Mouse (Mus musculus) kidney, adult 8-10 months (tissue): ENCODE data around the gene Edf1.
"Not testable (repeated sequence)": the region's sequence is repeated elsewhere in the genome, so short reads cannot be mapped to it uniquely, and the experiment has no call there.

ENCODE experiments used
- DNase-seq, 2 experiments: peaks; one replicate each; pipeline ENCODE4 v3.0.0; 2022

Edf1 gene

DNA sequence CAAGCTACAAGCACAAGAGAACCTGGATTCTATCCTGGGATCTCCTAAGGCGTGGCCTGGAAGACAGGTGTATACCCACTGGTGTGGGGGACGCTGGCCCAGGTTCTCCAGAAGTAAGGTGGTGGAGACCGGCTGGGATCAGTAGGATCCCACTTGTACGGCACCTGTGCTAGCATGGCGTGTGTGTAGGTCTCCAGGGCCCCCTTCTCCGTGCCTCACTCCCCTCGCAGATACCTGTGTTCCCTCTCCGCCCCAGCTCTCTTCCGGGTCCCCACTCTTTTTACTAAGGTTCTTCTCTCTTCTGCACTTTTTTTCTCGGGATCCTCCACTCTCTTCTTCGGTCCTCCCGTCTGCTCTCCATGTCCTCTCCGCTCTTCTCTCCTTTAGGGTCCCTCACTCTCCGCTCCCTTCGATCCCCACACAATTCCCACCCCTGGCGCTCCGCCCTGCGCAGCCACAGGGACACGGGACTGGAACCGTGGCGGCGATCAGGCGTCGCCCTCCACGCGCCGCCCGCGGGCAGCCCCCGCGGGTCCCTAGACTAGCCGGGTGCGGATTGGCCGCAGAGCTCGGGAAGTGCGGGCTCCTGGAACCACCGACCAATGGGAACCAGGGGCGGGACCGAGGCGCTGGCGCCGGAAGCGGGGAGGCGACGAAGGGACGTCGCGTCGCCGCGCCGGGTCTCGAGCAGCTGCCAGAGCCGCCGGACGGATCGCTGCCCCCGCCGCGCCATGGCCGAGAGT is at the start of gene Edf1:
Edf1 (plus strand) TSS at position 627 of the 743 bp plus-strand sequence.
- peak; percentile 94 to 95 for DNase-seq

DNA sequence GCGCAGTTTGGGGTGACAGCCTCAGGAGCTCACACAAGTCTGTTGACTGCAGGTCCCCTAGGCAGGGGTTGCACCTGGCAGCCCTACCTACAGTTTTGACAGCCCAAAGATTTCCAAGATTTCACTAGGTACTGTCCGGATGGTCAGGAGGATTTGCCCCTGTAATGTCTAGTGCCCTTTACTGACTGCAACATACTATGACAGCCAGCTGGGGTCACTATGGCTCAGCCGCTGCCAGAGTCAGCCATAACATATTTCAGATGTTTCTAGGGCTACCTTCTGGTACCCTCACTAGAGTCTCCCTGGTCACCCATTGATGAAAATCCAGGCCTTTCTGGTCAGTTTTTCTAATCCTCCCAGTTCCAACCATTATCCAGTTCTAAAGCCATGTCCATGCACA is 47.7 kb upstream of the Edf1 start:
- no peak for DNase-seq

GRCm38 (mm10) chr2:25526510-25527302 is 30.9 kb upstream of the Edf1 start:
- no peak for DNase-seq

DNA sequence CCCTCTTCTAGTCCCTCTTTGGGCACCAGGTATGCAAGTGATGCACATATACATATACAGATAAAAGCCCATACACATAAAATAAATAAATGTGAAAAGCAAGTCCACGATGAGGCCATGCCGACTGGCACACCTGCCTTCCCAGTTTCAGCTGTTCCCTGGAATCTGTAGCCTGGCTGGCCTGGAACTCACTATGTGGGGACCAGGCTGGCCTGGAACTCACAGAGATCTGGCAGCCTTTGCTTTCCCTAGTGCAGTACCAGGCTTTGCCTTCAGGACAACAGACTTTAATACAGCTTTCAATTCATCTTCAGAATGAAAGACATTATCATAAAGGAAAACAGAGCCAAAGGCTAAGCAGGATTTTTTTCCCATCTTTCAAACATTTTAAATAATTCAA is 23.9 kb upstream of the Edf1 start:
- DNase-seq, result no peak

DNA sequence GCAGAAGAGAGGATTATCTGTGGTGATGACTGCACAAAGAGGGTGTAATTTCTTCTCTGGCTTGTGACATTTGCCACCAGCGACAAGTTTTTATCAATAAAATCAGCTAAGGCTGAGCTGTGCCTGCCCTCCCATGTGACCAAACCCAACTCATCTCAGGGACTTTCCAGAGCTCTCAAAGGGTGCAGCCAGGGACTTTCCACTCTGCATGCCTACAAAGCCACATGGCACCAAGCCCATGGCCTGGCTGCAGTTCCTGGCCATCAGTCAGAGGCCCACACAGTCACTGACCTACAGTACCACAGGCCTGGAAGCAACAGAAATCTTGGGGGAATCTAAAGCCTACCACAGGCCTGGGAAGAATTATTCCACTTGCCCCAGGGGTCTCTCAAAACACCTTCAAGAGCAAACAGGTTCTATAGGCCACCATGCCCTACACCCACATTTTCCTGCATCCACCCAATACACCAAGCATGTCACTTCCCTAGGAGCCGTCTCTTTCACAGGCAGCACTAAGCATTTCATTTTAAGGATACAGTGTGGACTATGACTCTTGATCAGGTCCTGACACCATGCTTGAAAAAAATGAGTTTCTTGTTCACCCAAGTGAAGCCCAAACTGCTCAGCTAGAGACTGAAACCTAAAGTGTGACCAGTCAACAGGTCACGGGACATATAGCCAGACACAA is 23.3 kb upstream of the Edf1 start:
- peak; percentile 79 to 85 for DNase-seq

DNA sequence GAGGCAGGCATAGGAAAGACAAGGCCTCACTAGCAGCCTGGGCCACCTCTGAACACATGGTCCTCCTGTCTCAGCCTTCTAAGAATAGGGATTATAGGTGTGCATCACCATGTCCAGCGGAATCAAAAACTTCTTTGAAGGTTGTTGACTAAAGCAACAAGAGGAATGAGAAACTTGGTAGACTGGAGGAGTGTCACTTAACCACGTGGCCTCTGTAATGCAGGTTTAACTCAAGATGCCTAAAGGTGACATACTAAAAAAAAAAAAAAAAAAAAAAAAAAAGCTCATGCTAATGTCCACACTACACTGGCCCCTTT is 22.8 kb upstream of the Edf1 start:
- DNase-seq, result no peak

GRCm38 (mm10) chr2:25536531-25536930 is 21.1 kb upstream of the Edf1 start:
- DNase-seq, result no peak

GRCm38 (mm10) chr2:25540541-25540948 is 17.1 kb upstream of the Edf1 start:
- peak; percentile 42 to 63 for DNase-seq

DNA sequence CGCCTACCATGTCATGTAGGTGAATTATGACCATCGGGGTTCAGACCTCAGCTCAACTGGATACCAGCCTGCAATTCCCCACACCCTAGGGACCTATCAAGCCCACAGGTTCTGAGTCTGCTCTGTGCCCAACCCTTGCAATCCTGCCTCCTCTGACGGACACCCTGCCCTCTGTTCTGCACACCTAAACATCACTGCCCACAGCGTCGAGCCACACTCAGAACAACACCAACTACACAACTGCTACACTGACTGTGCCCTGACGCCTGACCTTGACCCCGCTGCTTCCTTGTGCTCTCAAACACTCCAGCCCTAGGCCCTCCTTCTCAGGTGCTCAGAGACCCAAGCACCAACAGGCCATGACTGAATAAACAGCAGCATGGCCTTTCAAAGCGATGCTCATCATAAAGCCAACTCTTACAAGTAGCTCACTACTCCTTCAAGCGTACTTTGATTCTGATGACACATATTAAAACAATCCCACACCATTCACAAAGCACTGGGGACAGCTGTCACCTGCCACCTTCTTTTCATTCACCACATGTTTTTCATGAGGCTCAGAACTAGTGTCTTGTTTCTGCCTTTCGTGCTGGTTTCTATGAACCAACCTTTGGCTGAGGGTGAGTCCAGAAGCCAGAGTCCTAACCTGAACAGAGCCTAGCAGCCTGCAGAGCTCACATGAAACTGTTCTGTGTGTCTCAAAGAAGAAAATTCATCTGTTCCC is 15.8 kb upstream of the Edf1 start:
- no peak for DNase-seq

- DNase-seq, result no peak
Observed at GRCm38 (mm10) chr2:25545996-25546810, 11.4 kb upstream of the Edf1 start.

DNA sequence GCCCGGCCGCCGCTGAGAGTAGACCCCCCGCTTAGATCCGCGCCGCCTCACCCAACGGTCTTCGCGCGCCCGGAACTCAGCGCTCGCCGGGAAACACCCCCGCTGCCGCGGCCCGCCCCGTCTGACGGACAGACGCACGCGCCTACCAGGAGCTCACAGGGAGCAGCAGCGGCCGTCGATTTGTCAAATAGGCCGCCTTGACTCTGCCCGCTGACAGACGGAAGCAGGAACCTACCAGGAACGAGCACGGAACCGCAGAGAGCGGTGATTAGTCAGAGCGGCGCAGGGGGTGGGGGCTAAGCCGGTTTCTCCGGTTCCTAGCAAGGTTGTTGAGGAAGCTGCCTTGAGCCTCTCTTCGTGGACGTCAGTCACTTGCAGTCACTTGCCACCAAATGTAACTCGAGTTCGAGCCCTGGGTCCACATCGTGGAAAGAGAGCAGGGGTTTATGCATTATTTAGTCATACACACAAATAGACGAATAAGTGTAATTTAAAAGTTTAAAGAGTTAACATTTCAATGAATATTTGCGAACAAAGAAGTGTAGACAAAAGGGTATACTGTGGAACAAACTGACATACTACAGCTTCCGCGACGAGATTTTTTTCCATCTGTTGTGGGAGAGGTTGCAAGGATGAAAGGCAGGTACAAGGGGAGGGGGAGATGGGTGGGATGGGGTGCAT is 10.7 kb upstream of the Edf1 start, which contains the start of gene Traf2:
Traf2 (minus strand) TSS at position 130 of the 681 bp plus-strand sequence.
- peak; percentile 99 for DNase-seq

DNA sequence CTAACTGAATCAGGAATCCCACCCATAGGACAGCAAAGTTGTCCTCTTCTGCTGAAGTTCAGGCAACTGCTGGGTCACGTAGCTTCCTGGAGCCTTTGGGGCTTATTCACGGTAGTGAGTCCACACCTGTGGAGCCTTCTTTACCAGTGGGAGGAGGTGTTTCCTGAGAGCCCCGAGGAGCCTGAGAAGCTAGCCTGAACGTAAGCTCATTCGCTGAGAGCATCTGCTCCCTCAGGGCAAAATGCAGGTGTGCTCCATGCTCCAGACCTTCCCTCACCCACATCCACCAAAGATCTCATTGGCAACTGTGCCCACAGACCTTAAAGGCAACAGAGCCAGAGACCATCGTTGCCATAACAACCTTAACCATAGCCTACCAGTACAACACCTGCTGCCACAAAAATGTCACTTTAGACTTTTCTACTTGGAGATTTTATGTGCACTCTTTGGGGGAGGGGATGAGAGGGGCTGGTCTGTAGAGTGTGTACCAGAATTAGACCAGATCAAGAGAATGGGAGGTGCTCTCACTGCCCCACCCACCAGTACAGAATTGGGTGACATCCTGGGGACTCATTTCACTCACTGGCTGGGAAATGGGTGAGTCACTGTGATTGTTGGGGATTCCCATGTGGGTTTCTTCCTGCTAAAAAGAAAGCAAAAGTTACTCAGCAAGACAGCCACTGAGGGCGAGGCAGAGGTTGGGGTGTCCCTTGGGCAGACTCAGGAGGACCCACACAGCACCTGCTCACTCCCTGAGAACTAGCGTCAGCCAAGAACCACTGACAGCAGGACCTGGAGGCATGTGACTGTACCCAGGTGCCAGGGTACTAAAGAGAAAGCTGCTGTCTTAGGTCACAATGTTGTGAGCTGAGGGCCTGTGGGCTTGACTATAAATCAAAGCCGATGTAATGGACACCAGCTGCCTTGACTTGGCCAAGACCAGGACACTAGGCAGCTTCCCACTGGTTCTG is 8.3 kb upstream of the Edf1 start:
- DNase-seq, result no peak

DNA sequence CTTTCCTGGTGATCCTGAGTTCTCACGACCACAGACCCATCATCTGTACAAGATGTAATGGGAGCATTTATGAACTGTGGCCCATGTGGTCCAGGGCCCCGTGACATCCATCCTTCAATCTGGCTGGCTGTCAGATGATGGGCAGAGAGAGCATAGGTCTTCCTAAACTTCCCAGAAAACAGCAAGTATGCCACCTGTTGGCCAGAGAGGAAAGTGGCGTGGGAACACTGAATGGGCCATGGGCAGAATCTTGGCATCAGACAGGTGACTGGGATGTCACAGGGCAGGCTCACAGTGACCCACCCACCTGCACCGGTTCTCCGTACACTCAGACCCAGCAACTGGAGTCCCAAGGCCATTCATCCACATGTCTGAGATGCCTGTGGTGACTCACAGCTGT is 6.5 kb upstream of the Edf1 start:
- peak; percentile 65 to 81 for DNase-seq

DNA sequence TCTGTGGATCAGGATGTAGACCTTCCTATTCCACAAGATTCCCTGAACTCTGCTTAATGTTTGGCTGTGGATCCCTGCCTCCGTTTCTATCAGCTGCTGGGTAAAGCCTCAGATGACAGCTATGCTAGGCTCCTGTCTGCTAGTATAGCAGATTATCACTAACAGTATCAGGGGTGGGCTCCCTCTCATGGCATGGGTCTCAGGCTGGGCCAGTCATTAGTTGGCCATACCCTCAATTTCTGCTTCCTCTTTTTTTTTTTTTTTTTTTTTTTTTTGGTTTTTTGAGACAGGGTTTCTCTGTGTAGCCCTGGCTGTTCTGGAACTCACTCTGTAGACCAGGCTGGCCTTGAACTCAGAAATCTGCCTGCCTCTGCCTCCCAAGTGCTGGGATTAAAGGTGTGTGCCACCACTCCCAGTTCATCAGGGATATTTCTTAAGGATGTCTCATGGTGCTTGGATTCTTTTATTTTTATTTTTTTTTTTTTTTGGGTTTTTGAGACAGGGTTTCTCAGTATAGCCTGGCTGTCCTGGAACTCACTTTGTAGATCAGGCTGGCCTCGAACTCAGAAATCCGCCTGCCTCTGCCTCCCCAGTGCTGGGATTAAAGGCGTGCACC is 4.4 kb upstream of the Edf1 start:
- not testable (repeated sequence) for DNase-seq

DNA sequence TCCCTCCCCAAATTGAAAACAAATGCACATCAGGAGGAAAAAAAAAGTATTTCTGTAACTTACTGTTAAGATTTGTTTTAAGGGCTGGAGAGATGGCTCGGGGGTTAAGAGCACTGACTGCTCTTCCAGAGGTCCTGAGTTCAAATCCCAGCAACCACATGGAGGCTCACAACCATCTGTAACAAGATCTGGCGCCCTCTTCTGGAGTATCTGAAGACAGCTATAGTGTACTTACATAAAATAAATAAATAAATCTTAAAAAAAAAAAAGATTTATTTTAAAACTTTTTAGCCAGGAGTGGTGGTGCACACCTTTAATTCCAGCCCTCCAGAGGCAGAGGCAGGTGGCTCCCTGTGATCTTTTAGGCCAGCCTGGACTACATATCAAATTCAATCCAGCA is 2.2 kb upstream of the Edf1 start:
- DNase-seq, result not testable (repeated sequence)

DNA sequence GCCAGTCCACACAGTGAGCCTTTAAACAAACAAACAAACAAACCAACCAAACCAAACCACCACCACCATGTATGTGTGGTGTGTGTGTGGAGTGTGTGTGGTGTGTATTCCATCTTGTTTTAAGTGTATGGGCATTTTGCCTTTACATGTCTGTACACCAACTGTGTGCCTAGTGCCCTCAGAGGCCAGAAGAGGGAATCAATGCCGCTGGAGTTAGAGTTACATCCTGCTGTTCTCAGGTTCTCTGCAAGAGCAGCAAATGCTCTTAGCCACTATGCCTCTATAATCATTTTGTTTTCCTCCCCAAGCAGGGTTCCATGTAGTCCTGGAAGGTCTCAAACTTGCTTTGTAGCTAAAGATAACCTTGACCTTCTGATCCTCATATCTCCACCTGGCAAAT is 1.4 kb upstream of the Edf1 start:
- no peak for DNase-seq

DNA sequence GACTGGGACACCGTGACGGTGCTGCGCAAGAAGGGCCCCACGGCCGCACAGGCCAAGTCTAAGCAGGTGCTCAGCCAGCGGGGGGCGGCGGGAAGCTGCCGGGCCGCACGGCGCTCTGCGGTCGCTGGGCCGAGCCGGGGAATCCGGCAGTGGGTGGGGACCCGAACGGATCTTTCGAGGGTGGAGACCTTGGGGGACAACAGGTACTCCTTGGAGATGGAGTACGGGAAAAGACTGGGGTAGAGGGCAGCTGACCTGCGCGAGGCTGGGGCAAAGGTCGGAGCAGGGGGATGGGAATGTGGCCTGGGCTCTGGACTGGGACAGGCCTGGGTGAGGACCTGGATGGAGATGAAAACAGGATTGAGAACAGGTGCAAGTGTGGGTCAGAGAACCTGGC is 315 bp downstream of the Edf1 start:
- peak; percentile 70 to 72 for DNase-seq

DNA sequence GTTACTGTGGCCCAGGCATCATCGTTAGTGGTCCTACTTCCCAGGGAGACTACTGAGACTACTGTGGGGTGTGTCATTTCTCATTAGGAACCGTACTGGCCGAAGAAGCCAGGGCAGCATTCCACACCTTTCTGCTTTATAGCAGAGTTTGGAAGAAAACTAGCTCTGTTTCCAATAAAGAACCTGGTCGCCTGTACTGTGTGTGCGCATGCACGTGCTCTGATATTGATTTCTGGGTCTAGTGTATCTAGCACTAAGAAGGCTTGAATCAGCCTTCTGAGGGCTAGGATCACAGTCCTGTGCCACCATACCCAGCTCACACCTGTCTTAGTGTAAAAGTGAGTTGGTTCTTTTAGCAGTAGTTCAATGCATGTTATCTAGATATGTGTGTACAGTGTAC is 1.1 kb downstream of the Edf1 start:
- DNase-seq, result no peak

- DNase-seq, result no peak
Observed at GRCm38 (mm10) chr2:25560551-25560950, 2.9 kb downstream of the Edf1 start.

DNA sequence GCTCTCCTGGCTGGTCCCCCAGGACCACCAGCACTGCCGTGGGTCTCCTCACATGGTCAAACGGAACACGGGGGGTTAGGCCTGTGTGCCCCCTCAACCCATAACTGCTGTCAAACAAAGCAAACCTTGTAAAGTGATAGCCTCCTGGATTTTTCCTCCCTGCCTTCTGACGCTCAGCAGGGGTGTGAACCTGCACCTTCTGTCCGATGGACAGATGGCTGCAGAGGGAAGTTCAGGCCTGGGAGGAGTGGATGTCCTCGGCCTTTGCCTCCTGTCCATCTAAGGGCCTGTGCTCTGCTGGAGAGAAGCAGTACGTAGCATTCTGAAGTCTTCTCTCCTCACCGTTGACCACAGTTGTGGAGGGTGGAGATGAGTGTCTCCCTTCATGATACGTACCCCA is 4.3 kb downstream of the Edf1 start:
- DNase-seq, result no peak
